Mouse (Mus musculus): ENCODE results near the gene Tmem189.

DNA sequence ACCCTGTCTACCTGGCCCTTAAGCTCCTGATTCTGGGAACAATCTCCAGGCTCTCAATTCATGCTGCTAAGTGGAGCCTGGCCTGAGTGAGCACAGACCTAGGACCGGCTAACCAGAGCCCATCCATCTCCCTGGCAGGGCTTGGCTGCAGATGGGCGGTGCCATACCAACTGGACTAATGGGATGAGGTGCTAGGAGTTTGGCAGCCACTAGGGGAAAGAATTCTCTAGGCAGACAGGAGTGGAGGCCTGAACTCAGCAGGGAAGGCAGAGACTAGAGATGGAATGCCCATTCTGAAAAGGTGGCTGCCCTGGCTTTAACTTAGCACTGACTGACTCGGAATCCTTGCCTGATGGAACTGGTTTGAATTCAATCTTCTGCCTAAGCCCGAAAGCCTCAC lies 43.2 kb downstream of the Tmem189 start:
- no peak; the same call in 1 of the 2 replicates for TF ChIP-seq CTCF (conservative IDR thresholded peaks at IDR 0.05; ENCODE audit: insufficient read depth, insufficient read length, low read depth, low read length)
- no peak for TF ChIP-seq POLR2A (IDR thresholded peaks at IDR 0.05; ENCODE audit: low read depth, low read length)

All from kidney, adult 2 months (tissue).